Mouse (Mus musculus): ENCODE data around the gene D930048N14Rik. TPM values are rescaled to one million over a fixed set of nuclear protein-coding genes. Genes with fewer than 3 reads are reported as not detected.

The D930048N14Rik gene
- polyA plus RNA-seq, 1 experiment from 2014 or later: 0.34 TPM

- H3K4me3 ChIP-seq (ENCODE audit: low read depth, low read length): no peak overlapping the region
- WGBS (ENCODE audit: insufficient replicate concordance): 75% methylated on average over 7 of the region's 7 CpGs
- no peak overlapping the region for H3K9ac ChIP-seq (replicated peaks)
- no peaks in the 10 kb centered on the region for H3K27me3 ChIP-seq (ENCODE audit: insufficient read depth, low read length)
- TF ChIP-seq EP300 (IDR thresholded peaks at IDR 0.05; ENCODE audit: low read depth): no peak
- DNase-seq (no peak), ATAC-seq (no peak)
- H3K4me2 ChIP-seq (ENCODE audit: low read depth, low read length): no peak overlapping the region
- H3K4me1 ChIP-seq (ENCODE audit: insufficient read depth): peaks cover 15% of the 10 kb centered on the region; the same call in 1 of the 2 replicates
- no peaks in the 10 kb centered on the region for H3K9me3 ChIP-seq (ENCODE audit: low read length)
- H3K36me3 ChIP-seq (replicated peaks; ENCODE audit: insufficient read depth, low read length): peaks cover 4% of the 10 kb centered on the region; the same call in 1 of the 2 replicates
- H3K27ac ChIP-seq (ENCODE audit: low read depth): no peak overlapping the region
Observed at GRCm38 (mm10) chr11:51640748-51641147, 10.0 kb upstream of the D930048N14Rik start.

GRCm38 (mm10) chr11:51643202-51643601 lies 7.6 kb upstream of the D930048N14Rik start:
- DNase-seq: no peak
- no peak overlapping the region for H3K4me3 ChIP-seq (ENCODE audit: low read depth, low read length)
- peaks cover 4% of the 10 kb centered on the region; the same call in 1 of the 2 replicates for H3K36me3 ChIP-seq (replicated peaks; ENCODE audit: insufficient read depth, low read length)
- ATAC-seq: no peak
- no peaks in the 10 kb centered on the region for H3K27me3 ChIP-seq (ENCODE audit: insufficient read depth, low read length)
- 61% methylated on average over 9 of the region's 9 CpGs for WGBS (ENCODE audit: insufficient replicate concordance)
- peaks cover 5% of the 10 kb centered on the region; the same call in 1 of the 2 replicates for H3K4me1 ChIP-seq (ENCODE audit: insufficient read depth)
- H3K4me2 ChIP-seq (ENCODE audit: low read depth, low read length): peak overlapping the region; percentile 43; the same call in 1 of the 2 replicates
- no peak overlapping the region for H3K9ac ChIP-seq (replicated peaks)
- peak overlapping the region; percentile 78 for H3K27ac ChIP-seq (ENCODE audit: low read depth)
- TF ChIP-seq EP300 (IDR thresholded peaks at IDR 0.05; ENCODE audit: low read depth) (no peak), CTCF (IDR thresholded peaks at IDR 0.05; ENCODE audit: low read depth) (no peak)
- no peaks in the 10 kb centered on the region for H3K9me3 ChIP-seq (ENCODE audit: low read length)

GRCm38 (mm10) chr11:51643761-51644160 lies 7.0 kb upstream of the D930048N14Rik start:
- H3K9me3 ChIP-seq (ENCODE audit: low read length): no peaks in the 10 kb centered on the region
- no peaks in the 10 kb centered on the region for H3K27me3 ChIP-seq (ENCODE audit: insufficient read depth, low read length)
- H3K4me1 ChIP-seq (ENCODE audit: insufficient read depth): peaks cover 5% of the 10 kb centered on the region; the same call in 1 of the 2 replicates
- peak; percentile 27 for ATAC-seq
- WGBS (ENCODE audit: insufficient replicate concordance): 49% methylated on average over 15 of the region's 15 CpGs
- no peak for DNase-seq
- peaks cover 4% of the 10 kb centered on the region; the same call in 1 of the 2 replicates for H3K36me3 ChIP-seq (replicated peaks; ENCODE audit: insufficient read depth, low read length)
- H3K4me3 ChIP-seq (ENCODE audit: low read depth, low read length): no peak overlapping the region
- H3K9ac ChIP-seq (replicated peaks): peak overlapping the region; percentile 18; the same call in 1 of the 2 replicates
- H3K27ac ChIP-seq (ENCODE audit: low read depth): peak overlapping the region; percentile 78
- TF ChIP-seq CTCF (IDR thresholded peaks at IDR 0.05; ENCODE audit: low read depth) (no peak), EP300 (IDR thresholded peaks at IDR 0.05; ENCODE audit: low read depth) (no peak)
- peak overlapping the region; percentile 43; the same call in 1 of the 2 replicates for H3K4me2 ChIP-seq (ENCODE audit: low read depth, low read length)

GRCm38 (mm10) chr11:51644217-51644616 lies 6.5 kb upstream of the D930048N14Rik start:
- peaks cover 9% of the 10 kb centered on the region for H3K4me1 ChIP-seq (ENCODE audit: insufficient read depth)
- no peaks in the 10 kb centered on the region for H3K9me3 ChIP-seq (ENCODE audit: low read length)
- H3K27me3 ChIP-seq (ENCODE audit: insufficient read depth, low read length): peaks cover 3% of the 10 kb centered on the region
- H3K4me3 ChIP-seq (ENCODE audit: low read depth, low read length): no peak overlapping the region
- H3K27ac ChIP-seq (ENCODE audit: low read depth): peak overlapping the region; percentile 78
- ATAC-seq (peak; percentile 59), DNase-seq (peak; percentile 66)
- peak overlapping the region; percentile 43; the same call in 1 of the 2 replicates for H3K4me2 ChIP-seq (ENCODE audit: low read depth, low read length)
- 0 out of 2 replicates have a peak overlapping the region, but pooled peaks have one; percentile 18 for H3K9ac ChIP-seq (replicated peaks)
- peaks cover 4% of the 10 kb centered on the region; the same call in 1 of the 2 replicates for H3K36me3 ChIP-seq (replicated peaks; ENCODE audit: insufficient read depth, low read length)
- TF ChIP-seq CTCF (IDR thresholded peaks at IDR 0.05; ENCODE audit: low read depth) (no peak), EP300 (IDR thresholded peaks at IDR 0.05; ENCODE audit: low read depth) (no peak)
- 36% methylated on average over 16 of the region's 16 CpGs for WGBS (ENCODE audit: insufficient replicate concordance)

- H3K9me3 ChIP-seq (ENCODE audit: low read length): no peaks in the 10 kb centered on the region
- H3K4me1 ChIP-seq (ENCODE audit: insufficient read depth): peaks cover 20% of the 10 kb centered on the region
- peaks cover 11% of the 10 kb centered on the region for H3K27me3 ChIP-seq (ENCODE audit: insufficient read depth, low read length)
- H3K9ac ChIP-seq (replicated peaks): no peak overlapping the region
- H3K4me3 ChIP-seq (ENCODE audit: low read depth, low read length): no peak overlapping the region
- peaks cover 4% of the 10 kb centered on the region; the same call in 1 of the 2 replicates for H3K36me3 ChIP-seq (replicated peaks; ENCODE audit: insufficient read depth, low read length)
- WGBS (ENCODE audit: insufficient replicate concordance): 85% methylated on average over 13 of the region's 13 CpGs
- ATAC-seq: no peak
- no peak for DNase-seq
- no peak for TF ChIP-seq EP300 (IDR thresholded peaks at IDR 0.05; ENCODE audit: low read depth)
- no peak for TF ChIP-seq CTCF (IDR thresholded peaks at IDR 0.05; ENCODE audit: low read depth)
- H3K4me2 ChIP-seq (ENCODE audit: low read depth, low read length): no peak overlapping the region
- peak overlapping the region; percentile 70 for H3K27ac ChIP-seq (ENCODE audit: low read depth)
Observed at GRCm38 (mm10) chr11:51645293-51645692, 5.5 kb upstream of the D930048N14Rik start.

- TF ChIP-seq CTCF (IDR thresholded peaks at IDR 0.05; ENCODE audit: low read depth) (no peak), EP300 (IDR thresholded peaks at IDR 0.05; ENCODE audit: low read depth) (no peak)
- 68% methylated on average over 7 of the region's 7 CpGs for WGBS (ENCODE audit: insufficient replicate concordance)
Observed at GRCm38 (mm10) chr11:51646245-51646644, 4.5 kb upstream of the D930048N14Rik start.

More at GRCm38 (mm10) chr11:51646245-51646644, 4.5 kb upstream of the D930048N14Rik start:
- peaks cover 11% of the 10 kb centered on the region for H3K27me3 ChIP-seq (ENCODE audit: insufficient read depth, low read length)
- no peak overlapping the region for H3K4me2 ChIP-seq (ENCODE audit: low read depth, low read length)
- no peak for DNase-seq
- H3K36me3 ChIP-seq (replicated peaks; ENCODE audit: insufficient read depth, low read length): peaks cover 4% of the 10 kb centered on the region; the same call in 1 of the 2 replicates
- H3K4me3 ChIP-seq (ENCODE audit: low read depth, low read length): no peak overlapping the region
- H3K4me1 ChIP-seq (ENCODE audit: insufficient read depth): peaks cover 22% of the 10 kb centered on the region
- H3K27ac ChIP-seq (ENCODE audit: low read depth): peak overlapping the region; percentile 79; the same call in 1 of the 2 replicates
- H3K9ac ChIP-seq (replicated peaks): no peak overlapping the region
- no peak for ATAC-seq
- no peaks in the 10 kb centered on the region for H3K9me3 ChIP-seq (ENCODE audit: low read length)

All from liver, postnatal 0 days (tissue).